Mouse (Mus musculus) gastrocnemius, postnatal 10 days (tissue): ENCODE measurements around the gene Syt3. TPM values are rescaled to one million over a fixed set of nuclear protein-coding genes. Genes with fewer than 3 reads are reported as not detected.

Source experiments
- DNase-seq: peaks from one replicate; pipeline ENCODE4 v3.0.0; 2021; ENCODE audit warnings: mixed read lengths
- total RNA-seq, 2 experiments: library from RNA; stranded (reverse); gene quantifications; 2 replicates each; pipeline ENCODE4 v1.2.3; 2021

Gene Syt3
- total RNA-seq, 2 experiments from 2014 or later, result 0.38 to 0.41 TPM

GRCm38 (mm10) chr7:44413307-44413706 lies 29.4 kb downstream of the Syt3 start:
- no peak for DNase-seq

- DNase-seq, result no peak
These were observed 43.8 kb downstream of the Syt3 start for GRCm38 (mm10) chr7:44427666-44428065.

GRCm38 (mm10) chr7:44428171-44428950 lies 44.5 kb downstream of the Syt3 start:
- DNase-seq, result no peak

GRCm38 (mm10) chr7:44428968-44429521 lies 45.1 kb downstream of the Syt3 start, which contains the start of gene Lrrc4b:
Lrrc4b (plus strand) TSS chr7:44429018.
- DNase-seq, result peak; percentile 15

GRCm38 (mm10) chr7:44429534-44430488 lies 45.9 kb downstream of the Syt3 start:
- DNase-seq, result no peak

- DNase-seq, result no peak
These were observed 48.6 kb downstream of the Syt3 start for GRCm38 (mm10) chr7:44432550-44432949.

GRCm38 (mm10) chr7:44433371-44433770 lies 49.5 kb downstream of the Syt3 start:
- no peak for DNase-seq

- DNase-seq, result no peak
These were observed 50.2 kb downstream of the Syt3 start for GRCm38 (mm10) chr7:44434089-44434488.

GRCm38 (mm10) chr7:44435796-44436195 lies 51.9 kb downstream of the Syt3 start:
- DNase-seq, result no peak

- DNase-seq, result no peak
These were observed 52.4 kb downstream of the Syt3 start for GRCm38 (mm10) chr7:44436267-44436666.

GRCm38 (mm10) chr7:44437188-44437587 lies 53.3 kb downstream of the Syt3 start:
- DNase-seq, result no peak

- DNase-seq, result no peak
These were observed 54.0 kb downstream of the Syt3 start for GRCm38 (mm10) chr7:44437933-44438332.

- no peak for DNase-seq
These were observed 55.8 kb downstream of the Syt3 start for GRCm38 (mm10) chr7:44439696-44440095.

GRCm38 (mm10) chr7:44440479-44440878 lies 56.6 kb downstream of the Syt3 start:
- no peak for DNase-seq

- DNase-seq, result no peak
These were observed 57.3 kb downstream of the Syt3 start for GRCm38 (mm10) chr7:44441180-44441579.

GRCm38 (mm10) chr7:44441648-44442109 lies 57.8 kb downstream of the Syt3 start:
- DNase-seq, result no peak

- DNase-seq, result no peak
These were observed 58.5 kb downstream of the Syt3 start for GRCm38 (mm10) chr7:44442407-44442821.

GRCm38 (mm10) chr7:44443268-44444173 lies 59.6 kb downstream of the Syt3 start:
- DNase-seq, result no peak

GRCm38 (mm10) chr7:44444886-44445527 lies 61.1 kb downstream of the Syt3 start:
- no peak for DNase-seq

- no peak for DNase-seq
These were observed 61.6 kb downstream of the Syt3 start for GRCm38 (mm10) chr7:44445528-44445923.
